Mouse (Mus musculus) liver (tissue): Measurements from ENCODE around the gene Grap2.

Source experiments
- DNase-seq: peaks from one replicate; pipeline ENCODE4 v3.0.0-alpha.2; 2020; ENCODE audit warnings: mixed read lengths

Gene Grap2

GRCm38 (mm10) chr15:80639874-80640273, 67.5 kb downstream of the Grap2 start:
- DNase-seq = no peak

GRCm38 (mm10) chr15:80641702-80642435, 69.5 kb downstream of the Grap2 start:
- DNase-seq = no peak

GRCm38 (mm10) chr15:80645006-80645797, 72.8 kb downstream of the Grap2 start:
- no peak for DNase-seq

DNA sequence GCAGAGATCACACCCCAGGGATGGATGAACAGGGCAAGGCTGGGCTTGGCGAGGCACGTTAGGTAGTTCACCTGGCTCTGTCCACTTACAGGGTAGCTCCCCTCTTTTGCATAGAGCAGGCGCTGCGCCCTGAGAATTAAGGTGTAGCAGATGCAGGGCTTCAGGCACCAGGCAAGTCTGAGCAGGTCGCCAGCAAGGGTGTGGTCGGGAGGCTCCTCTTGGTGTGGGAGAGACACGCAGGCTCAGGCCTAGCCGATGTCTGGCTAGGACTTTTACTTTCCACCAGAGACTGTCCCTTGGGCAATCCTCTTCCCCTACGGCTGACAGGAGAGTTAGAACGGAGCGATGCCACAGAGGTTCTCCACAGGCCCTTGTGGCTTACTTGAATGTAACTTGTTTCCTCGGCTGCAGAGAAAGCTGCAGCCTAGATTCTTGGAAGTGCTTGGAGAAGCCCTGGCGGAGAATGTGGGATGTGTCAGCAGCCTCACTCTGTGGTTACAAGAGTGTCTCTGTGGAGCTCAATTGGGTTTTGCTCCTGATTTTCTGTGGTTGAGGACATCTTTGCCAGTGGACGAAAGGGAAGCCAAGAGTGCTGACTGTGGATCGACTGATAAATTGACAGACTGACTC, 76.7 kb downstream of the Grap2 start:
- no peak for DNase-seq

DNA sequence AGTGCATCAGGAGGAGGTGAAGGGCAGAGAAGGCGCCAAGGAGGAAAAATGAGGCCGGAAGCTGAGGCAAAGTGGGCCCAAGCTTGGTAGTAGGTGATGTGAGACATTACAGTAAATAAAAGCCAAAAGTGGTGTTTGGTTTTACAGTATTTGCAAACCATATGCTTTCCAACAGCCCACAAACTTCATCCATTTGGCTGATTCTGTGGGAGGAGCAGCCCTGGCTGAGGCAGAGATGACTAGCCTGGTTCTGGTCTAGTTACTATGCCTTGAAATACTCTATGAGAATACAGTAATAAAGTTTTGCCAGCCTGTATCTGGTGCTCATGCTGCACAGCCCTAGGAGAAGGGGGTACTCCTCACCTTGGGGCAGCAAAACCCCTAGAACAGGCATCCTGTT, 78.0 kb downstream of the Grap2 start:
- no peak for DNase-seq

- DNase-seq = no peak
These were observed 81.5 kb downstream of the Grap2 start for GRCm38 (mm10) chr15:80653865-80654264.

DNA sequence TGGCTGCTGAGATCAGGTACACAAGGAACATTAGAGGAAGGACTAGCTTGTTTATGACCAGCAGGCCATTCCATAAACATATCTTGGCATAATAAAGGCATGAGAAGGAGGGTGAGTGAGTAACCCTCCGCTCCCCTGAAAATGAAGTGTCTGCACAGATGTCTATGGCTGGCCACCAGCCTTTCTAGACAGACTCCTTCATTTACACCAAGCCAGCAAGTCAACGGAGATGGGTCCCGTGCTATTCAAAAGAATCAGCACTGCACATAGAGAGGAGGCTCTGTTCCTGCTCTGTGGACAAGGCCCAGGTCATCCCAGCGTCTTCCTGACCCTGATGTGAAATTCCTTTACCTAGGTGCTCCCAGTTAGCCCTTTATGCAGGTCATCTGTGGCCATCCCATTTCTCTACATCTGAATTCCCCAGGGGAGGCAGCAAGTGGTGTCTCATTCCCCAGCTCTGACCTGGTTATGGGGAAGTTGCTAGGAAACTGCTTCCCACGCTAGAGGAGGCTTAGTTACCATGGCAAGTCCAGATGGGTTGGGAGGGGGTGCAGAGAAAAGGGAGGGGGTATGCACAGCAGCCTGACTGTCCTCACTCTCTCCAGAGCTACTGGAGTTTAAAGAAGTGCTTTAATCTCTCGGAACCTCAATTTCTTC, 86.5 kb downstream of the Grap2 start:
- no peak for DNase-seq

- DNase-seq = no peak
These were observed 88.6 kb downstream of the Grap2 start for GRCm38 (mm10) chr15:80660963-80661362.

- DNase-seq = no peak
These were observed 92.0 kb downstream of the Grap2 start for GRCm38 (mm10) chr15:80664444-80664843.

DNA sequence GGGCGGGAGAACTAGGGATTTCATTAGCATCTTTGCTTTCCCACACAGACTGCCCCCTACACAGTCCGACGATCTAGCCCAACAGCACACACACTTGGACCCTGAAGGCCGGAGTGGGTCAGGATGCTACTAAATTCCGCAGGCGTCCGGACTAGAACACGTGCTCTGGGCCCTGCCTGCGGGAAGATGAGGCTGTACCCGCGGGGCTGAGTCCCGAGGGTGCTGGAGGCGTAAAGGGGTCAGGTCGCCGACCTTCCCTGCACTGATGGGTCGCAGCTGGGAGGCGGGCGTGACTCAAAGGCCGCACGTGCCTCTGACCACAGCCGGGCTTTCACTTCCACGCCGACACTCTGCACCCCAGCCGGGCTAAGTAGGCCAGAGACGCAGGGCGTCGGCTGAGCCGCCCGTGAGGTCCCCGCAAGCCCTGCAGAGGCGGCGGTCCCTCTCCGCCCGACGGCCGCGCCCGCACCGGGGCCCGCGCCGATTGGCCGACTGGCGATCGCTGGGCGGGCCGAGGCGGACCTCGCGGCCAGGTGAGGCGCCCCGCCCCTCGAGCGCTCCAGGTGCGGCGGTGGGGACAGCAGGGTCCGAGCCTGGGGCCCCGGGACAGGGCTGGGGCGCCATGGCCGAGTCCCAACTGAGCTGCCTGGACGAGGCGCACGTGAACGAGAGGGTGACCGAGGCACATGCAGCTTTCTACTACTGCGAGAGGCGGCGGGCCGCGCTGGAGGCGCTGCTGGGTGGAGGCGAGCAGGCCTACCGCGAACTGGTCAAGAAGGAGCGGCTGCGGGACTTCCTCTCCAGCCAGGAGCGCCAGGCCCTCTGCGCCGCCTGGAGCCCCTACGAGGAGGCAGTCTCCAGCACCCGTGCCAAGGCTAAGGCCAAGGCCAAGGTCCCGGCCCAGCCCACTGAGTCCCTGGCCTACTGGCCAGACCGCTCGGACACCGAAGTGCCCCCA, 99.2 kb downstream of the Grap2 start, which contains the start of gene Fam83f:
Gene Fam83f, plus strand, starts transcription at position 553 of the 958 bp plus-strand sequence.
- DNase-seq = peak; percentile 21

DNA sequence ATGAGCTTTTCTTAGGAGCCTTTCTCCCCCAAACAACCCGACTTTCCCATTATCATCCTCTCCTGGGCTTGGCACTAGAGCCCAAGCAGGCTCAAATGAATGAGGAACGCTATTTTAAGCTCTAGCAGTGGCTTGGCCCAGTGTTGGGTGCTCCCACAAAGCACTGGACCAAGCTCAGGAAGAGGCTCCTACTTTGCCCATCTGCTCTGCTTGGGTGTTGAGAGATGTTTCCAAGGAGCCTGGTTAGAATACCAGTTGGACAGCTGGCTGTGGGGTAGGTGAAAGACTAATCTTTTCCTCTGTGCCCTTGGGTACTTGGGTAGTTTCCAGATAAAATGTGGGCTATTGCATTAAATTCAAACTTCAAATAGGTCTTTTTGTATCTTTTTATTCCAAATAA, 100.4 kb downstream of the Grap2 start:
- no peak for DNase-seq

DNA sequence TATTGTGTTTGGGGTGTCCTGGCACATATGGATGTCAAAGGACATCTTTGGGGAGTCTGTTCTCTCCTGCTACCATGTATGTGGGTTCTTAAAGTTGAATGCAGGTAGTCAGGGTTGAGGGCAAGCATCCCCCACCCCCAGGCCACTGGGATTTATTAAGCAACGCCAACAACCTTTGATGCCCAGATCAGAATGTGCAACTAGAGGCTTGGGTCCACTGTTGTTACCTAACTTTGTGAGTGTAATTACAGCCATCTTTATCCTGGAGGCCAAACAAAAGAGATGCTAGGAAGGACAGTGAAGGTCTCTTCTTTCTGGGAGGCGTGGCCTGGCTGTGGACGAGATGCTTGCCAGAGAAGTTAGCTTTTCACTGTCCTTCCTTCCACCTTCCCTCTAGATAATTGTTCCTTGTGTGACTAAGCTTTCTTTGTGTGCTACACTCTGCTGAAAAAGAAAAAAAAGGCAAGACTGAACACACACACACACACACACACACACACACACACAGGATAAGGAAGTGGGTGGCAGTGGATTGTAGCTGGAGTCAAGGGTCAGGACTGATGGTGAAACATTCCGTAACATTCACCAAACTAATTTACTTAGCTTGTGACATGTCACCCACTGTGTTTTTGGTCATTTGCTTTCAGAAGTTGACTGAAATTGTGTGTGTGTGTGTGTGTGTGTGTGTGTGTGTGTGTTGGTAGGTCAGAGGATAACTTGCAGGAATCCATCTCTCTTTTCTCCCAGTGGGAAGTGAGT, 101.1 kb downstream of the Grap2 start:
- no peak for DNase-seq

DNA sequence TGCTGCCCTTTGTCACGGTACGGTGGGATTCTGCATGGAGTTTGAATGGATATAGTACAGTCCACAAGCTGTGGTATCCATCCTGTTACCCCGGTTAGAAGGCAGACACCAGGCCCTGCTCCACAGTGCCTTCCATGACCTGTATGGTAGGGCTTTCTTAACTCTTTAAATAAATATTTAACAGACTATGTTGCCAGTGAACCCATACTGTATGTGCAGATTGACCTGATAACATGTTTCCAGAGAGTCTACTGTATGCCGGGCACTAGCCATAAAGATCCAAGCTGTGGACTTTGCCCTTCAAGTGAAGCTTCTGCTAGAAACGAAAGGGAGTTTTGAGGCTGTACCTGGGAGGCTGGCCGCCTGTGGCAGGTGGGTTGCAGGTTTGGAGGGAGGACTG, 102.3 kb downstream of the Grap2 start:
- no peak for DNase-seq

DNA sequence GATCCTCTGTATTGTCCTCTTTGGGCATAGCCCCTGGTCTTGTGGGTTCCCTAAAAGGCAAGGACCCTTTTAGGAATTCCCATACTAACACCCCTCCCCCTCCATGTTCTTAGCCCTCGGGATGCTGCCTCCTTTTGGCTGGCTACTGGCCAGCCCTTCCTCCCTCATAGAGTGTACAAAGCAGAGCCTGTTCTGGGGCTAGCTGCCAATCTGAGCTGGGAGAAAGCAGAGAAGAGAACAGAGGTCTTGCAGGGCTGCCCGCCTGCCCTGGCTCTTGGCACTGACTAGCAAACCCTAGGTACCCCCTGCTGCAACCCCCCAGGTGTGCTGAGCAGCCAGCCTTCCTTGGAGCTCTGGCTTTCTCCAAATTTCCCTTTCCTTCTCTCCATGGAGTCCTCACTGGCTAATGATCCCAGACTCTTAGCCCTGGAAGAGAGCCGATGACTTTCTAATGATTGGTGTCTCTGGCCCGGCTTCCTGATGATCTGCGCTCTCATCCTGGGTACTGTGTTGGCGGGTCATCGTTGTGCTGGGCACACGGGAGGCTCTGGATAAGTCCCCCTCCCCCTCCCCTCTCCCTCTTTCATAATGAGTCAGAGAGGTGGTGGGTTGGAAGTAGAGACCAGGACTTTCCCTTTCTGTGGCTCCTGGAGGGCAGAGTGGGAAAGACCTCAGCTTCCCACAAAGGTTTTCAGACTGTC, 107.3 kb downstream of the Grap2 start:
- DNase-seq = no peak

DNA sequence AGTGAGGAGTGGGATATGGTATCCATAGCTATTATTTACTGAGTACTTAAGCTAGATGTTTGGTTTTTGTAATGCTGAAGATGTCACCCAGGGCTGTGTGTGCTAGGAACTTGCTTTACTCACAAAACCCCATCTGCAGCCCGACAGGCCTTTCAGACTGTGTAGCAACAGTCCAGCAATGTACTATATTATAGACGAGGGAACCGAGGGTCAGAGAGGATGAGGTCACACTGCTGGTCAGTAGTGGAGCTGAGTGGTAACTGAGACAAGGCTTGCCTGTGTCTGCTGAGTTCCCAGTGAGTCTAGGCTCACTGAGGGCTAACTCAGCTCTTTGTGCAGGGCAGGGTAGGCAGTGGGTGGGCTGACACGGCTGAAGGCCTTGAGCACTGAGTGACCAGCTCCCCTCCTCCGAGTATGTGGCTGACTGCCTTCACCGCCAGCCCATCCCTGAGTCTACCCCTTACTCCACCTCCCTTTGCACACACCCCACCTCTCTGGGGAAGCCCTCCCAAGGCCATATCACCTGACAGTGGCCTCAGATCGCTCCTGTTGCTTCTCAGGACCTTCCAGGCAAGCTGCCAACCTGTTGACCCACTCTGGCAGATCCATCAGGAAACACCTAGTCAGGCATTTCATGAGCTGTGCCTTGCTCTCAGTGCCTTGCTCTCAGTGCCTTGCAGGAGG, 108.1 kb downstream of the Grap2 start:
- DNase-seq = no peak

DNA sequence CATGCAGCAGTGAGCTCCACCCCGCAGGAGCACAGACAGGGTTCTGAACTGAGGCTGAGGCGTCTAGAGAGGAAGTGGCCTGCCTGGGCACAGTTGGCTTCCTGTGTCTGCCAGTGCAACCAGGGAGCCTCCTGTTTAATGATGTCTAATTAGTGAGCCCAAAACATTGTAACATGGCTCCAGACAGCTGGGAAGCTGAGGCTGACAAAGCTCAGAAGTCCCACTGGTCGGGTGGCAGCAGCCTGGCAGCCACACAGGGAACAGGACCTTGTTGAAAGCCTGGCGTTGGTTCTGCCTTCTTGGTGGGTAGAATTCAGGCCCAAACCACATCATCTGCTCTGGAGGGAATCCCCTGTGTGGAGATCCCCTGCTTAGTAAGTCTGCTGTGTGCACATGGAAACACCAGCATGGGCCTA, 109.1 kb downstream of the Grap2 start:
- DNase-seq = no peak

DNA sequence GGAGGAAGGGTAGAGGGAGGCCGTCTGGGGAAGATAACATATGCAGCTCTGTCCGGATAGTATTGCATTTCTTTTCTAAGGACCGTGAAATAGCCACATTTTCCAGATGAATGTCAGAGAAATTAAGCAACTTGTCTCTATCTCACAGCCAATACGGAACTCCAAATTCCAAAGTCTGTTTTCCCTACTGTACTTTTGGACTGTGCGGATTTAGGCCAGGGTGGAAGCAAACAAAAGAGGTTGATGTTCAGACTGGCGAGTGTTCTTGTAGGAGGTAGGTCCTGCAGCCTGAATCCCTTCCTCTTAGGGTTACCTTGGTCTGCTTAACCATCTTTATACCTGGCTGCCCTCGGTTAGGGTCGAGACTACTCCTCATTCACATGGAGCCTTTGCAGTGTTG, 109.9 kb downstream of the Grap2 start:
- DNase-seq = no peak

- no peak for DNase-seq
These were observed 110.8 kb downstream of the Grap2 start for GRCm38 (mm10) chr15:80683151-80683550.

DNA sequence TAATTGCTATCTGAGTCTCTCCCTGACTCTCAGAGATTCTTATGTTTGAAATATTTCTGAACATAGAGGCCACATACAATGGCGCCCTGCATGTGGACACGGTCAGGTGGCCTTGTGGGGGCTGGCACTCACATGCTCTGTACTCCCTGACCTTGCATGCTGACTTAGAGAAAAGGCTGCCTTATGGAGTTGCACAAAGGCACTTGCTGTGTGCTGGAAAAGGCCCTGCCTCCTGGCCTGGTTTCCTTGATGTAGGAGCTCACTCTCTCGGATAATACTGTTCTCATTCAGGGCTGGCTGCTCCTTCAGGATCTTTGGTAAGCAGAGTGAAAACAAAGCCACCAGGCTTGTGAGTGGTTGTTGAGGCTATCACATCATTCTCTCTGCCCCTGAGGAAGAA, 111.6 kb downstream of the Grap2 start:
- no peak for DNase-seq
